Mouse (Mus musculus) frontal cortex, postnatal 25 days (tissue): Measurements from ENCODE around the gene Rarg.

Experiments
- DNase-seq, 2 experiments: peaks; one replicate each; pipeline ENCODE4 v3.0.0; 2022; ENCODE audit warnings: low spot score in 2 of 2

Gene Rarg

DNA sequence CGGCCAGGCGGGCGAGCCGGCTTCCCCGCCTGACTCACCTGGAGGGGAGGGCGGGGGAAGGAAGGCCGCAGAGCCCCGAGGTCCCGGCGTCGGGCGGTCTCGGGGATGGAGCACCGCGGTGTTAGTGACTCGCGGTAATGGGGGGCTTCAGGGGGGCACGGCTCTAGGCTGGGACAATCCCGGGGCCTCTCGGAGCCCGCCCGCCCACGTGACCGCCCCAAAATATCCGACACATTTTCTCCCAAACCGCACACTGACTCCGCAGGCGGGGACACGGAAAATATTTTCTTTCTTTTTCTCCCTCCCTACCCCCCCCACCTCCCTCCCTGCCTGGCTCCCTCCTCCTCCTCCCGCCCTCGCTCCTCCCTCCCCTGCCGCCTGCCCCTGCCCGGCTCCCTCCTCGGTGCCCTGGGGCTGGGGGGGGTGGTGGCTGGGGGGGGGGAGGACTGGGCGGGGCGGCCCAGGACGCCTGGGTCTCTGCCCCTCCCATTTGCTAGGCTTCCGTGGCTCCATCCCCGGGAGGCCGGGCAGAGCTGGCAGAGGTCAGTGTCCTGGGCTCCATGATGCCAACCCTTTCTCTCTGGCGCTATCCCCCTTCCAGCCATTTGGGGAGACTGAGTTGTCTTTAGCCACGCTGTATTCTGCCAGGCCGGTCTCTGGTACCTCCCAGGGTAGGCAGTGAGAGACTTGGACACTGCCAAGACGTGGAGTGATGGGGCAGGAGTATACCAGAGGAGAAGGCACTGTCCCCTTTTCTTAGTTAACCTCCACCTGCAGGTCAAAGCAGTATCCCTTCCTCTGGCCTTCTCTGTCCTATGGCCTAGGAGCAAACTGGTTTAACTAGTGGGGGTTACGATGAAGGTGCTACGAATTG lies at the start of gene Rarg:
TSS of gene Rarg (minus strand) at position 316 of the 874 bp plus-strand sequence.
- no peak for DNase-seq

DNA sequence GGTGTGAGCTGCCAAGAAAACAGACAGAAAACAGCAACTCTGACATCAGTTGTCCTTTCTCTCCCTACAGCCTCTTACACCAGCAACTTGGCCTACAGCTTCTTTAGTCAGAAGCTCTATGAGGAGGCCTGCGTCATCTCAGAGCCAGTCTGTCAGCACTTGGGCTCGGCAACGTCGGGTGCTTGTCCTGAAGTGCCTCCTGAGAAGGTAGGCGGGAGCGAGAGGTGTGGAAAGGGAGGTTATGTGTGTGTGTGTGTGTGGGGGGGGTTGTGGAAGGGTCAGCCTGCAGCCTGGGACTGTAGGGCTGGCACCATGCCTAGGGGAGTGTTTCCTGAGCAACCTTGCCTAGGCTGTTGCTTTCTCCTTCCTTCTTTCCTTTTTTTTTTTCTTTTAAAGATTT lies 45.2 kb upstream of the Rarg start:
- DNase-seq, result no peak

DNA sequence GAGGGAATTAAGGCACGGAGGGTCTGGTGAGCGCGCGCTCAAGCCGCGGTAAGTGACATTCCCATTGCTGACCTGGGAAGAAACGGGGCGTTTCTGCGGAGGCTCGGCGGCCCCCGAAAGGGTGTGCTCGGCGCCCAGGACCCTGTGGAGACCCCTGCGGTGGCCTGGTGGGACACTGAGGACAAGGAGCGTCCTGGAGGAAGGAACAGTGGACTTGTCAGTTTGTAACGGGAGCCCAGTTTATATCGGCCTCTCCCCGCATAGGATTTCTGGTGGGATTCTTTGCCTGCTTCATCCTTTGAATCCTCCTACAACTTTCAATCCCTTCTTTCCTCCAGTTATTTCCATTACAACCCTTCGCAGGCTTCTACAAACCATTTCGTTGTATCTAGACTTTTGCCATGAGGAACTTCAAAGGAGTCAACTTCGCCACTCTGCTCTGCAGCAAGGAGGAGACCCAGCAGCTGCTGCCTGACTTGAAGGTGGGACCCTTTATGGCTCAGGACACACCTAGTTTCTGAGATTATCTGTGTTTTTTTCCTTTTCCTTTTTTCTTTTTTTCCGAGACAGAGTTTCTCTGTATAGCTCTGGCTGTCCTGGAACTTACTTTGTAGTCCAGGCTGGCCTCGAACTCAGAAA lies 39.2 kb upstream of the Rarg start:
- DNase-seq, result no peak

DNA sequence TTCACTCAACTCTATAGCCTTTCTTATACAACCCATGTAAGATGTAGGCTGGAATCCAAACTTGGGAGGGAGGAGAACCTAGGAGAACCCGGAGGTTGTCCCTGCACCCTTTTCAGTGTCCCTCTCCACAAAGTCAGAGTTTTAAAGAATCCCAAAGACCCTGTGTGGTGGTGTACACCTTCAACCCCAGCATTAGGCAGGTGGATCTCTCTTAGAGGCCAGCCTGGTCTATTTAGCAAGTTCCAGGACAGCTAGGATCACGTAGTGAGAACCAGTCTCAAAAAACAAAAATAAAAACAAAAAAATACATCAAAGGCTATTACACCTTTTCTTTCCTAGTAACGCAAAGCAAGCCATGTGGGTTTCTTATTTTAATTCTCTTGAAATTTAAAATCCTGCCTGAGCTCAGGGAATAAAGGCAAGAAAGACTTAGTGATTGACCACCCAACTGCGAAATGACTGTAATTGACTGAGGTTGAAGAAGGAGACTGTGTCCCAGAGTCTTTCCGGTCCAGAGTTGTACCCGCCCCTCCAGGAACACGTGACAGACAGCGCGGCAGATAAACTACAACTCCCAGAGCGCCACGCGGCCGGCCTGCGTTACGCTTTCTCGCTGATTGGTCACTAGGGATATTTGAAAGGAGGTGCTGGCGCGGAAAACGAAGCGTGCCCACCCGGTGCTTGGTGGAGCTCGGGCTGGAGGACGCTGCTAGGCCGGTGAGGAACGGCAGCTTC lies 38.5 kb upstream of the Rarg start, which contains the start of gene Espl1:
TSS of gene Espl1 (plus strand) at position 634 of the 735 bp plus-strand sequence.
- peak; percentile 81 to 90 for DNase-seq

DNA sequence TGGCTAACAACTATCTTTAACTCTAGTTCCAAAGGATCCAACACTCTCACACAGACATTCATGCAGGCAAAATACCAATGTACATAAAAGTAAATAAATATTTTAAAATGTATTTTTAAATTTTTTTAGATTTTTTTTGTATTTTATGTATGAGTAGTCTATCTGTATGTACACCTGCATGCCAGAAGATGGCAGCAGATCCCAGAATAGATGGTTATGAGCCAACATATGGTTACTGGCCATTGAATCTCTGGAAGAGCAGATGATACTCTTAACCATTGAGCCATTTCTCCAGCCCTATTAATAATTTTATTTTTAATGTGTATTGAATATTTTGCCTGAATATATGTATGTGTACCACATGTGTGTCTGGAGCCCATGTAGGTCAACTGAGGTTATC lies 30.1 kb upstream of the Rarg start:
- DNase-seq, result no peak

DNA sequence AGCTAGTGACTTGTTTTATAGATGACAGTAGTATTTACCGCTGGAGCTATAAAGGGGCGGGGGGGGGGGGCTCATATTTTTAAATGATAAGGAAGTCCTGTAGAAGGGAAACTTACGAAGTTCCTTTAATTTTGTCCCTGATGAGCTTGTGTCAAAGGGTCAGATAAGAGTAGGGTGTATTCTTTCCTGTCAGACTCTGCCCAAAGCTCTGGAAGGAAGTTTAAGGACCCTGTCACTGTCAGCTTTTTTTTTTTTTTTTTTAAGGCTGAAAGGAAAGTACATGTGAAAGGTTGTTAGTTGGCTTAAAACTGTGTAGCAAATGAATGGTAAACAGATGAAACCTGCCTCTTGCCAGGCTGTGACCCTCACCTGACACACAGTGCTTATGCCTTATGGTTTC lies 26.3 kb upstream of the Rarg start:
- DNase-seq, result no peak

DNA sequence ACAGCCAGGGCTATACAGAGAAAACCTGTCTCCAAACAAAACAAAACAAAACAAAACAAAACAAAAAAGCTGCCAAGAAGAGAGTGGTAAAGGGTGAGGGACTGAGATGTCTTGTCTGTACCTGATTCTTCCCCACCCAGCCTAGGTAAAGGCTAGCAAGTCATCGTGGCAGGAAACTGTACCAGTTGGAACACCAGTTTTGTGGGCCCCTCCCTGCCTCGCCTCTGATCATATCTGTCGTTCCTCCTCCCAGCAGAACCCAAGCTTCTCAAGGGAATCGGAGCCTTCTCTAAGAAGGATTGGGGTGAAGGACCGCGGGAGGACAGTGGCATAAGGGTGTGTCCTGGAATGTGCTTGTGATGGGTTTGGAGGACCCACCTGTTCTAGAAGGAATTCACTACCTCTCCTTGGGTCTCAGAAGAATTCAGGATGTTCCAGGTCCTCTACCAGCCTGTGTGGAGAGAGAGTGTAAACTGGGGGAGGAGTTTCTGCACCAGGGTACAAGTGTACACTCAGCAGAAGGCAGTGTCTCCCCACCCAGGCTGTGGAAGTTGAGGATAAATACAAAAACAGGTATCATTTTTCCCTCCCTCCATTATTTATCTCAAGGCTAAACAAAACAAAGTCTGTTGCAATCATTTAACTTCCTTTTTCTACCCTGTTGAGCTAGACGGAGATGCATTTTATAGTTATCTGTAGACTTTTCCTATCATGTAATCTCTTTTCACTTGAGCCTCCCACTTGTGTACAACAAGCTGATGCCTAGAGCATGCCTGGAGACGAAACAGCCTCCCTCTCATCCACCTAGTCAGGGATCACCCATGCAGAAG lies 25.4 kb upstream of the Rarg start:
- no peak for DNase-seq

DNA sequence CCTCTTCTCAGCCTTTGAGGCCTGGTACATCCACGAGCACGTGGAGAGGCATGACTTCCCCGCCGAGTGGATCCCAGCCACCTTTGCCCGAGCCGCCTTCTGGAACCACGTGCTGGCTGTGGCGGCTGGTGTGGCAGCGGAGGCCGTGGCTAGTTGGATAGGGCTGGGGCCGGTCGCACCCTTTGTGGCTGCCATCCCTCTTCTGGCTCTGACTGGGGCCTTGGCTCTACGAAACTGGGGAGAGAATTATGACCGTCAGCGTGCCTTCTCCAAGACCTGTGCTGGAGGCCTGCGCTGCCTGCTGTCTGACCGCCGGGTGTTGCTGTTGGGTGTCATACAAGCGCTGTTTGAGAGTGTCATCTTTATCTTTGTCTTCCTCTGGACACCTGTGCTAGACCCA lies 23.3 kb upstream of the Rarg start:
- no peak for DNase-seq

DNA sequence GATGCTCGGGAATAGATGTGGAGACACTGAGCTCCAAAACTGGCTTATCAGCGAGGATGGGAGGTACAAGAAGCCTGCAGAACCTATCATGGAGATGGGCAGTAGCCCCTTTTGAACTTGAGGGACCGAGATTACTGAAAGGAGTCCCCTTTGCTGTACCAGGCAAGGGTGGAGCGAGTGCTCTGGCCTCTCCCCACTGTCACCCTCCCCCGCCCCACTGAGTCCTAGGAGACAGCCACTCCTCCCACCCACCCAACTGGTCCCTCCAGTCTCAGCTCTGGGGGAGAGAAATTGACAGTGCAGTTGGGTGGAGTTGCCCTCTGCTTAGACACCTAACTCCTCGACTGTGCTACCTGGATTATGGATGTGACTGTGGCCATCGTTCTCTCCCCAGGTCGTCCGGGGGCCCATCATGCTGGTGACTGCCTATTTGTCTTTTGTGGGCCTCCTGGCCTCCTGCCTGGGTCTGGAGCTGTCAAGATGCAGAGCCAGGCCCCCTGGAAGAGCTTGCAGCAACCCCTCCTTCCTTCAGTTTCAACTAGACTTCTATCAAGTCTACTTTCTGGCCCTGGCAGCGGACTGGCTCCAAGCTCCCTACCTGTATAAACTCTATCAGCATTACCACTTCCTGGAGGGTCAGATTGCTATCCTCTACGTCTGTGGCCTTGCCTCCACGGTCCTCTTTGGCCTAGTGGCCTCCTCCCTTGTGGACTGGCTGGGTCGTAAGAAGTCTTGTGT lies 22.6 kb upstream of the Rarg start:
- DNase-seq, result no peak

DNA sequence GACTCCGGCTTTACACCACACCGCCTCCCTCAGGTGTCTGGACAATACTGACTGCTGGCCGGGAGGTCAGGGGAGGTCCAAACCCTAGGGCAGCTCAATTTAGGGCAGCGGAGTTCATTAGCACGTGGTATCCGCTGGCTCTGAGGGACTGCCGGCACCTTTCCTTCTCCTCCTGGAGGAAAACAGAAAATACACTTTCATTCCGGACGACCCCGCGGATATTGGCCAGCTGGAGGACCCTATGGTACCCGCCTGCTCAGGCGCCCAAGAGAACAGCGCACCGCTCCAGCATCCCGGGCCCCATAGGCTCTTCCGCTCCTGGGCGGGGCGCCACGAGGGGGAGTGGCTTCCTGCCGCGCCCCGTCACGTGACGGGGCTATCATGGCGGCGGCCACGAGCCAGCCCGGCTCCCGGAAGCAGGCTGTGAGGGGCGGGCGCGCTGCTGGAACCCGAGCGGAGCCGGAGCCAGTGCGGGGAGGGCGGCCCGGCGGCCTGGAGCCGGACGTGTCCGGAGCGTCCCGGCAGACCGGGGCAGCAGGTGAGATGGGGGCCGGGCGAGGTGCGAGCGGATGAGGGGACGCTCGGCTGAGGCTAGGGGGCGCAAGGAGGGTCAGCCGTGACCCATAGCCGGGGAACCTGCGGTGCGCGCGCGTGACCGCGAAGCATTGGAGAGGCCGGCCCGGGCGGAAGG lies 21.9 kb upstream of the Rarg start, which contains the start of gene Mfsd5:
TSS of gene Mfsd5 (plus strand) at position 363 of the 691 bp plus-strand sequence.
- peak; percentile 67 to 69 for DNase-seq

DNA sequence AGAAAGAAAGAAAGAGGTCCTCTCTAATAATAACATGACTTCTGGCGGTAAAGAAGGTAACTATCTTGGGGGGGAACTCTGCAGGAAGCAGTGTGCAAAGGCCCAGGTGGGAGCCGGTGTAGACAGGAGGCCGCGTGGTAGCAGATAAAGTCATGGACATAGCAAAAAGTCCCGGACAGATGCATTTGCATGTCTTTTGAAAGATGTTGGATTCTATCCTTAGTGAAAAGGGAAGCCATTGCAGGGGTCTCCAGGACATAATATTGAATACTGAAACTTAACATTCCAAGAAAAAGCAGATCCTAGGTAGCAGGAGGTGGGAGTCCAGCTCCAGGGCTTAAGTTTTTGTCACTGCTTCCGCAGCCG lies 21.4 kb upstream of the Rarg start:
- no peak for DNase-seq

DNA sequence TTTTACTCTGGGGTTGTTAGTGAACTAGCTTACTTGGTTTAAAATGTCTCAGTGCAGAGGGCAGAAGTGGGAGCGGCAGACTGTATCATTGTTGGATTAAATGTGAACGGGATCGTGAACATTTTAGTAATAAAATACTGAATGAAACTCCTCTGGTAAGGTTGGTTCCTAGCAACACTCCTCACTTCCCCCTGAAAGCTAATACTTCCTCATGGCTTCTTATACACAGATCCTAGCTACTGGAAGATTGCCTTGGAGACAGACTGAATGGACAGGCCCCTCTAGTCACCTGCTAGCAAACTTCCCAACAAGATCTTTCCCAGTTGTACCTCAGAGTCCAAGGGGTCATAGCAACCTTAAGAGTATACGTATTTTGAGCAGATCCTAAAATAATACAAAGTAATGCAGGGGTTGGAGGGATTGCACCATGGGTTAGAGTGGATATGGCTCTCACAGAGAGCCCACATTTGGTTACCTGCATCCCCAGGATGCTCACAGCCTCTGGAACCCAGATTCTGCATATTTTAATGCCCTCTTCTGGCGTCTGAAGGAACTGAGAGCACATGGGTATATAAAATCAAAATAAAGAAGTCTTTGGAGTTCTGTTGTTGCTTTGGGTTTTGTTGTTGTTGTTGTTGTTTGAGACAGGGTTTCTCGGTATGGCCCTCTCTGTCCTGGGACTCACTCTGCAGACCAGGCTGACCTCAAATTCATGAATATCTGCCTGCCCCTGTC lies 16.8 kb upstream of the Rarg start:
- DNase-seq, result no peak

DNA sequence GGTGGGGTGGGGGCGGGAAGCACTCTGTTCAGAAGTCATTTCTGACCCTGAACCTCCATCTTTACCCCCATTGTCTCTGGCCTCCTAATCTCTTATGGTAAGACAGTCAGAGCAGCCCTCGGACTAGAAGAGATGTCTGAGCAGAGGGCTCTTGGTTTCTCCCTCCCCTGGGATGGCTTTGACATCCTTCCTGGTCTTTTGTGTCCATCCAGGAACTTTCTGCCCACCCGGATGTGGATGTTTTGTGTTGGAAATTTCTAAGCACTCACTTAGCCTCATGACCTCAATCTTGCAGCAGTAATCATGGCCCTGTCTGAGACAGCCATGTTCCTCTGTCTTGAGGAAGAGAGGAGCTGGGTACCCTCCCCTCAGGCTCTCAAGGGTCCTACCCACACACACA lies 14.1 kb upstream of the Rarg start:
- DNase-seq, result no peak

DNA sequence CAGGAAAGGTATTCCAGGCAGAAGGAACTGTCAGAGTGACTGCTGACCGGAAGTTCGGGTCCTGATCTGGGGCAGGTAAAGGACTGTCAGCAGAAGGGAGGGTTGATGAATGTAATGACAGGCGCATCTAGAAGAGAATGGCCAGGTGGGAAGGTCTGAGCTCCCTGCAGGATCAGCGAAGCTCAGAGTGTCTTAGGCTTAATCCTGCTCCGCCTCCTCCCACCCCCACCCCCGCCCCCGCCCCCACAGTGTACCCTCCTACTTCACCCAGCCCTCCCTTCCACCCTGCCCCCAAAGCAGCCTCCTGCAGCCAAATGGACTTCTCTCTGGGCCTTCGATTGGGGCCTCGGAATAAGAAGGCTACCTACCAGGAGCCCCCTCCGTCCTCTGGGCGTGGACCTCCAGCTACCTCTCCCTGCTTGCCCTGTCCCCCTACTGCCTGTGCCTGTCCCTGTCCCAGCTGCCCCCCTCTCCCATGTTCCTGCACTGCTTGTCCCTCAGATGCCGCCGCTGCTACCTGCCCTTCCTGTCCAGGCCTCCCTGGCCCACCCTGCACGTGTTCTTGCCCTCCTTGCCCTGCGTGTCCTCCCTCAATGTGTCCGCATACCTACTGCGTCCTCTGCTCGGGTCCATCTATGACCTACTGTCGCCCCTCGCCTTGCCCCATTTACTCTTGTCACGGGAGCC lies 13.1 kb upstream of the Rarg start, which contains the start of gene Gm9918:
TSS of gene Gm9918 (plus strand) at position 290 of the 687 bp plus-strand sequence.
- DNase-seq, result no peak

DNA sequence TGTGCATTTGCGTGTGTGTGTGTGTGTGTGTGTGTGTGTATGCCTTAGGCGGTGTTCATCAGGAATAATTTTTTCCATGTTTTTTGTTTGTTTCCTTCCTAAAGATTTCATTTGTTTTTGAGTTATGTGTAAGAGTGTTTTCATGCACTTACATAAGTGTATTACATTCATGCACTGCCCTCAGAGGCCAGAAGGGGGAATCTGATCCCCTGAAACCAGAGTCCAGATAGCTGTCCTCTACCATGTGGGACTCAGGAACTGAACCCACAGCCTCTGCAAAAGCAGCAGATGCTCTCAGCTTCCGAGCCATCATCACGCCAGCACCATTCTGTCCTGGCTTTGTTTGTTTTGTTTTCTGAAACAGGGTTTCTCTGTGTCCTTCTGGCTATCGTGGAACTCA lies 8.2 kb upstream of the Rarg start:
- DNase-seq, result no peak

DNA sequence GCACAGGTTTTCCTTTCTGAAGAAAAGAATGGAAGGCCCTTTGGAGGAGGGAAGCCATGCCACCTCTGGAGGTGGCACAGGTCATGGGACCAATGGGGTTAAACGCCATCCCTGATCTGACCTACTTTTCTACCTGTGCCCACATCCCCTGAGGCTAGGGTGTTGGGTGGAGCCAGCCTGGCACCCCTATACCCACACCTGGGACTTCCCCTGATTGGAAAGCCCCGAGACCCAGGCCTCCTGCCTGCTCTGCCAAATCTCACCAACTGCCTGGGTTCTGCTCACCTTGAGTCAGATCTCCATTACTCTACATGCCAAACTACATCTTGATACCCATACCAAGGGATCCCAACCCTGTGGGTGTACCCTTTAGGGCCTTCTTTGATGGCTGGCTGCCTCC lies 5.7 kb upstream of the Rarg start:
- no peak for DNase-seq

DNA sequence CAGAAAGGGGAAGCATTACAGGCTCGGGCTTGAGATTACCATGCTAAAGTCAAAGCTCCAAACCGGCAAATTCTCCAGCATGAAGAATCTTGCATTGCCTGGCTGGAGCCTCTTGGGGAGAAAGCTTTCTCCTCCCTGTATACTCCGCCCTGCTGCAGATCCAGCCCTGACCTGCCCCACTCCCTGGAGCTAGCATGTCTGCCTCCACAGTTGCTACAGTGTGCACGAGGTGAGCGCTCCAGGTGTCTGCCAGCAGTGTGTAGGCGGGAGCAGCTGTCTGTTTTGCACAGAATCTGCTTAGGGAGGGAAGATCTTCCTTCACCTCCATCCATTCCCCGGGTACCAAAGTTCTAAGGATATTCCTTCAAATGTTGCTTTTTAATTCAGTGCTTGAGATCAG lies 5.3 kb upstream of the Rarg start:
- no peak for DNase-seq

DNA sequence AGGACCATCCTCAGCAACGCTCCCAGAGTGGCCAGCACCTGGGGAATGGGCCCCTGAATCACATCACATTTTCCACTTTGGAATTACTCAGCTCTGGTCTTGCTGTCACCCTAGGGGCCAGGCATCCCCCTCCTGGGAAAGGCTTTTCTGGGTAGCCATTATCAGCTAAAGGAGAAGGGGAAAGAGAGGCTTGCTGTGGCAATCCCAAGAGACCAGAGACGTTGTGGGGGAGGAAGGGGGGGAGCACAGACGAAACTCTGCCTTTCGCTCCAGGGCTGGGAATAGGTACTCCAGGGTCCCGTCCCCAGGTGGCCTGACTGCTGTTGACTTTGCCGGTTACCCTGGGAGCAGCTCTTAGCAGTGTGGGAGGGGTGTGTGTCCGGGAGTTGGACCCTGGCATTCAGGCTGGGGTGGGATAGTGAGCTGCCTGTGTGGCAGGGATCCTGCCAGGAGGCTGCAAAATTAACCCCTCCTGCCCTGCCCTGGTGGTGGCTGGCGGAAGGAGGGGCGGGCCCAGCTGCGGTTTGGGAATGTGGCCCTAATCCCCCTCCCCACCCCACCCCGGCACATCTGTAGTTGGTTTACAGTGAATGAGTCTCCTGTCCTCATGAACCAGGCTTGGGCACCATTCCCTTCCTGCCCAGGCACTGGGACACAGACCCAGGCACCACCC lies 1.4 kb upstream of the Rarg start:
- no peak for DNase-seq
